17 mouse cellular contexts compared by ENCODE assay signal in the genomic region with DNA sequence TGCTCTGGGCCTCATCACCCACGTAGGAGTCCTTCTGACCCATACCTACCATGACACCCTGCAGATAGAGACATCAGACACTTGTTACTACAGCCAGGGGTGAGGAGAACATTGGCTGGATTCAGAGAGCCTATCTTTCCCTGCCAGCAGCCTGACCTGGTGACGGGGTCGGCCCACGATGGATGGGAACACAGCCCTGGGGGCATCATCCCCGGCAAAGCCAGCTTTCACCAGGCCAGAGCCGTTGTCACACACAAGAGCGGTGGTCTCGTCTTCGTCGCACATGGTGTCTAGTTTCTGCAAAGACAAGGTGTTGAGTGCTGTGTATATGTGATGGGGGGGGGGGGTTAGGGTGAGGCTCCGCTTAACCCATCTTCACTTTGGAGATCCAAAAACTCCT. TPM values are rescaled to one million over a fixed set of nuclear protein-coding genes. Genes with fewer than 3 reads are reported as not detected.
DNase-seq lines count a peak whose midpoint lies in the region; ATAC-seq and TF ChIP-seq lines count a peak whose summit lies in the region.
"Had no signal": no experiment of that assay in that cellular context is flagged by ENCODE, and none has a peak within 500 bp of the region (broad histone marks: within the 10 kb centered on the region; RNA-seq: fewer than 3 reads in every experiment).

No protein-coding gene starts in this region.

- no peak overlapping the region for H3K9ac ChIP-seq in heart, embryonic 12.5 days
- no peak overlapping the region for H3K9ac ChIP-seq in limb, embryonic 15.5 days

- no peak overlapping the region for H3K27ac ChIP-seq in heart, embryonic 12.5 days (ENCODE audit: poor library complexity, severe bottlenecking)
- H3K27ac ChIP-seq in limb, embryonic 15.5 days: no peak overlapping the region
- H3K27ac ChIP-seq in limb, embryonic 10.5 days: no peak overlapping the region
- H3K27ac ChIP-seq: forebrain, embryonic 10.5 days; forebrain, embryonic 15.5 days had no signal

- H3K4me2 ChIP-seq in heart, embryonic 12.5 days: peak overlapping the region; percentile 46
- no peak overlapping the region for H3K4me2 ChIP-seq in limb, embryonic 15.5 days
- peak overlapping the region; percentile 54 for H3K4me2 ChIP-seq in myocyte (ENCODE audit: low read depth)

- ATAC-seq in heart, embryonic 12.5 days (ENCODE audit: insufficient number of reproducible peaks, low FRiP score): no peak
- ATAC-seq in limb, embryonic 15.5 days (ENCODE audit: insufficient number of reproducible peaks, low FRiP score, low TSS enrichment, low read depth): no peak
- ATAC-seq in megakaryocyte progenitor cell, adult 5-6 weeks (replicated peaks; ENCODE audit: poor library complexity): no peak
- ATAC-seq: intestine, embryonic 16.5 days had no signal

- H3K4me1 ChIP-seq in heart, embryonic 12.5 days (replicated peaks): peaks cover 30% of the 10 kb centered on the region
- peaks cover 15% of the 10 kb centered on the region for H3K4me1 ChIP-seq in limb, embryonic 15.5 days
- H3K4me1 ChIP-seq in limb, embryonic 10.5 days: peaks cover 20% of the 10 kb centered on the region

- peaks cover 6% of the 10 kb centered on the region for H3K79me2 ChIP-seq in myocyte (ENCODE audit: control insufficient read depth, insufficient read depth)

- DNase-seq in gastrocnemius, adult 18-20 months (ENCODE audit: low spot score): peak; percentile 44
- DNase-seq in gastrocnemius, postnatal 4 days (ENCODE audit: low spot score in 2 of 2): no peak
- DNase-seq in heart, adult 8-10 months (ENCODE audit: low spot score): no peak
- no peak for DNase-seq in limb, embryonic 10.5 days (ENCODE audit: low spot score)
- DNase-seq: adrenal gland, postnatal 25 days; heart, postnatal 10 days; kidney, adult 2 months had no signal

- H3K9me3 ChIP-seq in heart, embryonic 12.5 days (replicated peaks): no peaks in the 10 kb centered on the region
- no peaks in the 10 kb centered on the region for H3K9me3 ChIP-seq in limb, embryonic 15.5 days
- no peaks in the 10 kb centered on the region for H3K9me3 ChIP-seq in limb, embryonic 10.5 days (replicated peaks)
- H3K9me3 ChIP-seq: forebrain, embryonic 10.5 days; forebrain, embryonic 15.5 days; hindbrain, embryonic 15.5 days had no signal

- WGBS in heart, embryonic 12.5 days: 54% methylated on average over 11 of the region's 11 CpGs
- 76% methylated on average over 11 of the region's 11 CpGs for WGBS in limb, embryonic 15.5 days
- 75% methylated on average over 11 of the region's 11 CpGs for WGBS in limb, embryonic 10.5 days

- H3K4me3 ChIP-seq in heart, embryonic 12.5 days: 0 out of 2 replicates have a peak overlapping the region, but pooled peaks have one; percentile 5
- 0 out of 2 replicates have a peak overlapping the region, but pooled peaks have one; percentile 24 for H3K4me3 ChIP-seq in limb, embryonic 15.5 days
- H3K4me3 ChIP-seq in limb, embryonic 10.5 days: no peak overlapping the region
- H3K4me3 ChIP-seq in myocyte: peak overlapping the region; percentile 67
- H3K4me3 ChIP-seq: erythroblast, embryonic 14.5 days had no signal

- H3K36me3 ChIP-seq in heart, embryonic 12.5 days: 0 out of 2 replicates have a peak, but pooled peaks cover under 1% of the 10 kb centered on the region
- 0 out of 2 replicates have a peak, but pooled peaks cover under 1% of the 10 kb centered on the region for H3K36me3 ChIP-seq in limb, embryonic 15.5 days
- peaks cover 8% of the 10 kb centered on the region for H3K36me3 ChIP-seq in limb, embryonic 10.5 days
- H3K36me3 ChIP-seq in myocyte (ENCODE audit: control insufficient read depth, insufficient read depth): no peaks in the 10 kb centered on the region
- H3K36me3 ChIP-seq: hindbrain, embryonic 15.5 days had no signal

- H3ac ChIP-seq in myocyte (ENCODE audit: control insufficient read depth, insufficient read length): peak overlapping the region; percentile 10

- H3K27me3 ChIP-seq in heart, embryonic 12.5 days (replicated peaks): peaks cover 70% of the 10 kb centered on the region
- H3K27me3 ChIP-seq in limb, embryonic 15.5 days: peaks cover 73% of the 10 kb centered on the region
- peaks cover 84% of the 10 kb centered on the region for H3K27me3 ChIP-seq in limb, embryonic 10.5 days (ENCODE audit: low read depth, poor library complexity, severe bottlenecking)
- no peaks in the 10 kb centered on the region for H3K27me3 ChIP-seq in myocyte (ENCODE audit: control insufficient read depth, insufficient read depth, insufficient read length)

- TF ChIP-seq POLR2A in myocyte (IDR thresholded peaks at IDR 0.05; ENCODE audit: insufficient read length, low read depth): no peak

TF ChIP-seq in myocyte, 11 proteins besides CTCF, POLR2A, EP300 and RAD21:
- TF ChIP-seq POLR2AphosphoS2 (IDR thresholded peaks at IDR 0.05; ENCODE audit: insufficient read length, low read depth) (peak; percentile 55), REST (IDR thresholded peaks at IDR 0.05; ENCODE audit: insufficient read depth, insufficient read length) (no peak)

RNA-seq across cellular contexts. Expression of gene Acta1, which starts 1.1 kb away (rescaled TPM):
- over 10,000 TPM; 42,846 to 52,629 TPM for total RNA-seq in gastrocnemius, adult 18-20 months (2021)
- over 10,000 TPM; 33,708 to 36,184 TPM for total RNA-seq in gastrocnemius, postnatal 4 days (2021)
- polyA plus RNA-seq in heart, embryonic 12.5 days (2016; fragmentation: Nextera tagmentation; extraction: Ambion mirVana): 481 and 483 TPM in 2 replicates
- 100 to 1,000 TPM; 223 to 647 (median 436) TPM for total RNA-seq in heart, adult 8-10 months (2022)
- polyA plus RNA-seq in limb, embryonic 15.5 days (2015; fragmentation: Nextera tagmentation; extraction: Ambion mirVana): 949 and 3,391 TPM in 2 replicates
- polyA plus RNA-seq in limb, embryonic 10.5 days (2016; fragmentation: Nextera tagmentation; extraction: Ambion mirVana): 1.6 and 1.8 TPM in 2 replicates
- polyA plus RNA-seq in myocyte (2012; fragmentation: generic; extraction: Trizol): 9,007 TPM
- total RNA-seq in megakaryocyte progenitor cell, adult 5-6 weeks (2015): not detected in 2 replicates
- total RNA-seq in megakaryocyte progenitor cell, adult 5-6 weeks (2017): not detected in 2 replicates
- total RNA-seq: adrenal gland, postnatal 25 days; hematopoietic stem cell, adult 5-6 weeks had no signal

RNA-seq across cellular contexts. Expression of gene Ccsap, which starts 33.4 kb away (rescaled TPM):
- total RNA-seq in gastrocnemius, adult 18-20 months (2021): under 1 TPM; 0.21 to 0.26 TPM
- total RNA-seq in gastrocnemius, postnatal 4 days (2021): 1 to 10 TPM; 3.5 to 4.9 TPM
- polyA plus RNA-seq in heart, embryonic 12.5 days (2016; fragmentation: Nextera tagmentation; extraction: Ambion mirVana): 3.3 and 4.1 TPM in 2 replicates
- 1 to 10 TPM in 1 of 4 experiments, under 1 TPM in 3; 0.44 to 1.4 (median 0.87) TPM for total RNA-seq in heart, adult 8-10 months (2022)
- polyA plus RNA-seq in limb, embryonic 15.5 days (2015; fragmentation: Nextera tagmentation; extraction: Ambion mirVana): 2.6 and 3.0 TPM in 2 replicates
- 6.0 and 6.1 TPM in 2 replicates for polyA plus RNA-seq in limb, embryonic 10.5 days (2016; fragmentation: Nextera tagmentation; extraction: Ambion mirVana)
- polyA plus RNA-seq in myocyte (2012; fragmentation: generic; extraction: Trizol): 2.3 TPM
- 5.3 and 6.9 TPM in 2 replicates for total RNA-seq in megakaryocyte progenitor cell, adult 5-6 weeks (2015)
- 6.3 and 8.4 TPM in 2 replicates for total RNA-seq in megakaryocyte progenitor cell, adult 5-6 weeks (2017)

RNA-seq across cellular contexts. Expression of gene Nup133, which starts 55.7 kb away (rescaled TPM):
- 10 to 100 TPM in 1 of 2 experiments, 1 to 10 TPM in 1; 9.8 to 10.4 TPM for total RNA-seq in gastrocnemius, adult 18-20 months (2021)
- 10 to 100 TPM; 17.1 to 19.7 TPM for total RNA-seq in gastrocnemius, postnatal 4 days (2021)
- polyA plus RNA-seq in heart, embryonic 12.5 days (2016; fragmentation: Nextera tagmentation; extraction: Ambion mirVana): 32.1 and 32.5 TPM in 2 replicates
- 10 to 100 TPM in 2 of 4 experiments, 1 to 10 TPM in 2; 8.4 to 11.9 (median 10.2) TPM for total RNA-seq in heart, adult 8-10 months (2022)
- polyA plus RNA-seq in limb, embryonic 15.5 days (2015; fragmentation: Nextera tagmentation; extraction: Ambion mirVana): 25.5 and 27.0 TPM in 2 replicates
- polyA plus RNA-seq in limb, embryonic 10.5 days (2016; fragmentation: Nextera tagmentation; extraction: Ambion mirVana): 60.4 and 61.9 TPM in 2 replicates
- 11.7 TPM for polyA plus RNA-seq in myocyte (2012; fragmentation: generic; extraction: Trizol)
- total RNA-seq in megakaryocyte progenitor cell, adult 5-6 weeks (2015): 27.8 and 28.7 TPM in 2 replicates
- total RNA-seq in megakaryocyte progenitor cell, adult 5-6 weeks (2017): 28.2 and 33.0 TPM in 2 replicates

Comparison
In these comparisons a context has a peak if more than half of its experiments do, and no peak if none do; other contexts are left out.
1. RNA of gene Acta1, which starts 1.1 kb away (total RNA-seq): 42,846 to 52,629 TPM in gastrocnemius, adult 18-20 months, 33,708 to 36,184 TPM in gastrocnemius, postnatal 4 days and 223 to 647 TPM in heart, adult 8-10 months; not detected in megakaryocyte progenitor cell, adult 5-6 weeks; every median in the first group is over 100 times any median in the second.